Mouse (Mus musculus): ENCODE measurements at regions not wholly inside any gene's neighbourhood (a gene's known extent, or its start where the extent isn't known, plus 50 kb on each side); places are given as distances from the start of the nearest gene placed in this dataset.

DNA sequence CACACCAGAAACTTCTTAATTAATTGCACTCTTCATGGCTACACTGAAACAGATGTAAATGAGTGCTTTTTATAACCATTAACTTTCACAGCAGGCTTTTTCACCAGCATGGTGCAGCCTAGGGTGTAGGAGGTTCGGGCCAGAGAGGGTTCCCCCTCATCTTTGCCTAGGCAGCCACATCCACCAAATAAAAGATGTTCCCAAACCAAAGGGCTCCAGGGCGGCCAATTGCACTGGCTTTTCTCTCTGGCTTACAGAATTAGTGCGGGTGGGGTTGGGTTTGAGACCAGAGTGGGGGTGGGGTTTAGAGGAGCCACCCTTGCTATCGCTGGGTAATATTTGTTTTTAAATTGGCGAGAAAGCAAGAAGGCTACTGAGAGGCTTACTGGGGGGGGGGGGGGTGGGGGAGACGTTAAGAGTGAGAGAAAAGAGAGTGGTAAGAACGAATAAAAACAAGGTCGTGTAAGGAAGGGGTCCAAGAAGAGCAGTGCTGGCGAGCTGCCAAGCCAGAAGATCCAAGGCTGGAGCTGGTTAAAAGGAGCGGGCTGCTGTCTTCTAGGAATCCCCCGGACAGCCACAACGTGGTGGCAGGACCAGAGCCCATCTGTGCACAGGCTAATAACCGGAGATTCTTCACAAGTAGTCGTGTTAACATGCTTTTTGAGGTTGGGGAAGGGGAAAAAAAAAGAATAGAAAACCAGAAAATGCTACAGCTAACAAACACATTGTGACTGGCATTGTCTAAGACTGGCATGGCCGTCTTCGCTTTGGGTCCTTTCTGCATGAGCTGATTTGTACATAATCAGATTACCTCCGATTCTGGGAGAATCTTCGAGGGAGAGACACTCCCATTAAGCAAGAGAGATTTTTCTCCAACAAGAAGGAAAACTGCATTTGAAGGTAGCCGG is 134.0 kb upstream of the Pitx2 start:
- Histone ChIP-seq H3K4me3 (ENCODE audit: low read depth, low read length) (no peak overlapping the region), H3K36me3 (ENCODE audit: insufficient read depth, low read length) (no peaks in the 10 kb centered on the region), H3K9me3 (ENCODE audit: low read length) (no peaks in the 10 kb centered on the region), H3K27me3 (replicated peaks; ENCODE audit: insufficient read depth, low read length) (no peaks in the 10 kb centered on the region), H3K4me1 (ENCODE audit: insufficient read depth, low read depth, low read length) (no peaks in the 10 kb centered on the region), H3K27ac (ENCODE audit: low read length) (no peak overlapping the region), H3K9ac (replicated peaks; ENCODE audit: low read depth) (no peak overlapping the region), H3K4me2 (replicated peaks; ENCODE audit: low read depth, low read length) (0 out of 2 replicates have a peak overlapping the region, but pooled peaks have one; percentile 6)
- no peak for TF ChIP-seq EP300 (IDR thresholded peaks at IDR 0.05)
- no peak for TF ChIP-seq CTCF (IDR thresholded peaks at IDR 0.05)
- ATAC-seq (no peak), DNase-seq (ENCODE audit: low spot score) (peak; percentile 18)
- 27% methylated on average over 18 of the region's 19 CpGs for WGBS

DNA sequence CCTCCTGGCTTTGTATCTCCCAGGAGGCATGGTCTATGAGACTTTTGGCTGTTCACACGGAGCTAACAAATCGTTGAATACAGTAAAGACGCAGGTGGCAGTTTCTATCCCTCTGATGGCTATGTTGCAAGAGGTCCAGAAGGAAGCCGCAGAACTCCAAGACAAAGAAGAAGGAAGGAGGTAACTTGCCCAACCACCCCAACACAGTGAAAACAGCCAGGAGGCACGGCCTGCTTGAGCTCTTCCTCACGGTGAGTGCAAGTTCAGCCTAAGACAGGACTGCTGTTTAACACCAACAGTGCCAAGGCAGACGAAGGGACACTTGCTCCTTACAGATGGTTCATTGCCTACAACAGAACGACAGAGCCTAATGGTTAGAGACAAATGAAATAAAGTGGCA is 130.0 kb upstream of the Pitx2 start:
- whole genome bisulfite sequencing = 72% methylated on average over 8 of the region's 8 CpGs
- Histone ChIP-seq H3K27me3 (replicated peaks; ENCODE audit: insufficient read depth, low read length) (no peaks in the 10 kb centered on the region), H3K4me1 (ENCODE audit: insufficient read depth, low read depth, low read length) (no peaks in the 10 kb centered on the region), H3K27ac (ENCODE audit: low read length) (no peak overlapping the region), H3K36me3 (ENCODE audit: insufficient read depth, low read length) (no peaks in the 10 kb centered on the region), H3K9ac (replicated peaks; ENCODE audit: low read depth) (no peak overlapping the region), H3K4me2 (replicated peaks; ENCODE audit: low read depth, low read length) (no peak overlapping the region), H3K4me3 (ENCODE audit: low read depth, low read length) (no peak overlapping the region), H3K9me3 (ENCODE audit: low read length) (no peaks in the 10 kb centered on the region)
- no peak for DNase-seq (ENCODE audit: low spot score)
- no peak for ATAC-seq
- TF ChIP-seq CTCF (IDR thresholded peaks at IDR 0.05) (no peak), EP300 (IDR thresholded peaks at IDR 0.05) (no peak)

DNA sequence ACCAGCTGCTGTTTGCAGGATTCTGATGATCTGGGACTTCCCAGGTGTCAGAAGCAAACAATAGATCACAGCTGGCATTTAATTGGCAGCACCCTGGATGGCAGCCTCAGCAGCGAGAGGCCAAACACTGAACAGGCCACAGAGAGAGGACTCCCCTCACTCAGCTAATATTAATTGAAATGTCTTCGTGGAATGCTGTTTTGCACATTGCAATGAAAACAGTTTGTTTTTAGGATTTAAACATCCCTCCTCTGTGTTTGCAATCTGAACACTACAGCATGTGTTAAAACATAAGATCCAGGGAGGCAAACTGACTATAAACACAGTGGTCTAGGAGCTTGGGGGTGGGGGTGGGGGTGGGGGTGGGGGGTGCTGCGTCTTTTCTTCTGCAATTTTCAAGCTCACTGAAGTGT is 129.2 kb upstream of the Pitx2 start:
- no peak for TF ChIP-seq CTCF (IDR thresholded peaks at IDR 0.05)
- TF ChIP-seq EP300 (IDR thresholded peaks at IDR 0.05) = no peak
- ATAC-seq = no peak
- no peak for DNase-seq (ENCODE audit: low spot score)

DNA sequence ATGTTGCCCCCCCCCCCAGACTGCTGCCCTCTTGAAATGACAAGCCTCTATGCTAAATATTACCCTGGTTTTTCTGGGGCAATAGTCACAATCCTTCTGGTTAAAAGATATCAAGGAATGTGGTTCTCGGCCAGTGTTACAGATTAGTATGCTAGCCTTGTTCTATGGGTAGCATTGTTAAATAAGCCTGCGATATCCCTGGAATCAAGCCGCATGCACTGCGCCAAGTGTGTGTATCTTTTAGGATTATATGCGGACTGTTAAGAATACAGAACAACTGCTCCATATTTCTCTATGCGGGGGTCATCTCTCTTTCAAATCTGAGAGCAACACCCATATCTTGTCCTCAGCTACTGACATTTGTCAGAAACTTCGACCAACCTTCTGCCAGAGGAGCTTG is 128.7 kb upstream of the Pitx2 start:
- DNase-seq (ENCODE audit: low spot score) (no peak), ATAC-seq (no peak)
- Histone ChIP-seq H3K4me1 (ENCODE audit: insufficient read depth, low read depth, low read length) (no peaks in the 10 kb centered on the region), H3K9me3 (ENCODE audit: low read length) (no peaks in the 10 kb centered on the region), H3K4me3 (ENCODE audit: low read depth, low read length) (no peak overlapping the region), H3K27ac (ENCODE audit: low read length) (no peak overlapping the region), H3K9ac (replicated peaks; ENCODE audit: low read depth) (no peak overlapping the region), H3K36me3 (ENCODE audit: insufficient read depth, low read length) (no peaks in the 10 kb centered on the region), H3K4me2 (replicated peaks; ENCODE audit: low read depth, low read length) (no peak overlapping the region), H3K27me3 (replicated peaks; ENCODE audit: insufficient read depth, low read length) (no peaks in the 10 kb centered on the region)
- 49% methylated on average over 7 of the region's 7 CpGs for WGBS
- TF ChIP-seq CTCF (IDR thresholded peaks at IDR 0.05) (no peak), EP300 (IDR thresholded peaks at IDR 0.05) (no peak)

More for the DNA sequence above, 129.2 kb upstream of the Pitx2 start:
- Histone ChIP-seq H3K27me3 (replicated peaks; ENCODE audit: insufficient read depth, low read length) (no peaks in the 10 kb centered on the region), H3K27ac (ENCODE audit: low read length) (no peak overlapping the region), H3K4me1 (ENCODE audit: insufficient read depth, low read depth, low read length) (no peaks in the 10 kb centered on the region), H3K9ac (replicated peaks; ENCODE audit: low read depth) (no peak overlapping the region), H3K4me2 (replicated peaks; ENCODE audit: low read depth, low read length) (no peak overlapping the region), H3K4me3 (ENCODE audit: low read depth, low read length) (no peak overlapping the region), H3K9me3 (ENCODE audit: low read length) (no peaks in the 10 kb centered on the region), H3K36me3 (ENCODE audit: insufficient read depth, low read length) (no peaks in the 10 kb centered on the region)
- WGBS = 15% methylated on average over 3 of the region's 3 CpGs

DNA sequence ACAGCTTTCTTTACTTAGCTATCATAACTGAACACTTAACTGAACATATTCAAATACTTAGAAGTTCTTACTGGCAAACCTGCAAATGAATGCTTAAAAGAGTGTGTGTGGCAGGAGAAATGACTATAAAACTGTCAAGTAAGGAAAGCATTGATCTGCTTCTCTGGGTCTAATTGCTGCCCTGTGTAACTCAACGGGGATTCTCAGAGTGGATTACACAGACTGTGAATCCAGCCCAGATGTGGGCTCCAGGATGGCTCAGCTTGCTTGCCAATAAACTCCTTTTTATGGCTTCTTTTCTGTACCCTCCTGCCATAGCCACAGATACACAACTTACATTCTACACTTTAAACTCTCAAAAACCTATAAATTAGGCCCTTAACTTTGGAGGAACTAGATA is 123.3 kb upstream of the Pitx2 start:
- DNase-seq (ENCODE audit: low spot score) = peak; percentile 41
- 19% methylated on average over 1 of the region's 1 CpGs for WGBS
- Histone ChIP-seq H3K9ac (replicated peaks; ENCODE audit: low read depth) (no peak overlapping the region), H3K27me3 (replicated peaks; ENCODE audit: insufficient read depth, low read length) (no peaks in the 10 kb centered on the region), H3K4me2 (replicated peaks; ENCODE audit: low read depth, low read length) (no peak overlapping the region), H3K9me3 (ENCODE audit: low read length) (no peaks in the 10 kb centered on the region), H3K27ac (ENCODE audit: low read length) (no peak overlapping the region), H3K36me3 (ENCODE audit: insufficient read depth, low read length) (no peaks in the 10 kb centered on the region), H3K4me3 (ENCODE audit: low read depth, low read length) (no peak overlapping the region), H3K4me1 (ENCODE audit: insufficient read depth, low read depth, low read length) (no peaks in the 10 kb centered on the region)
- ATAC-seq = no peak
- TF ChIP-seq CTCF (IDR thresholded peaks at IDR 0.05) (no peak), EP300 (IDR thresholded peaks at IDR 0.05) (no peak)

- Histone ChIP-seq H3K36me3 (ENCODE audit: insufficient read depth, low read length) (no peaks in the 10 kb centered on the region), H3K9me3 (ENCODE audit: low read length) (no peaks in the 10 kb centered on the region), H3K27ac (ENCODE audit: low read length) (no peak overlapping the region), H3K4me1 (ENCODE audit: insufficient read depth, low read depth, low read length) (no peaks in the 10 kb centered on the region), H3K4me3 (ENCODE audit: low read depth, low read length) (no peak overlapping the region), H3K4me2 (replicated peaks; ENCODE audit: low read depth, low read length) (no peak overlapping the region), H3K27me3 (replicated peaks; ENCODE audit: insufficient read depth, low read length) (no peaks in the 10 kb centered on the region), H3K9ac (replicated peaks; ENCODE audit: low read depth) (no peak overlapping the region)
- DNase-seq (ENCODE audit: low spot score) (no peak), ATAC-seq (no peak)
- TF ChIP-seq CTCF (IDR thresholded peaks at IDR 0.05) (no peak), EP300 (IDR thresholded peaks at IDR 0.05) (no peak)
- WGBS = 68% methylated on average over 12 of the region's 12 CpGs
These were observed 95.8 kb upstream of the Pitx2 start for GRCm38 (mm10) chr3:129103786-129104440.

Data from lung, postnatal 0 days (tissue).